ENCODE assay signal across 9 mouse cellular contexts in the genomic region with DNA sequence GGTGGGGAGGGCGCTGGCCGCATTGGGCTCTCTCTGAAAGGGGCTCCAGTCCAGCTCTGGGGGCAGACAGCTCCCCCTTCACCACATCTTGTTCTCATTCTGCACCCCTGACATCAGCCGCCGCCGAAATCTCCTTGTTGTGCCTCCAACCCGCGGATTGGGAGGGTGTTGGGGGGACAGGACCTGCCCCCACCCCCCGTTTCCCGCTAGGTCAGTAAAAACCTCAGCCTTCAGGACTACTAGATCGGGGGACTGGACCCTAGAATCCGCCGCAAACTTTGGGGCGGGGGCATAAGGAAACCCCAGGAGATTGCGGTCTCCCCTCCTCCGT. TPM values are rescaled to one million over a fixed set of nuclear protein-coding genes. Genes with fewer than 3 reads are reported as not detected.
A peak's percentile ranks its signal among the peaks of the same experiment; 100 is the strongest.
DNase-seq lines count a peak whose midpoint lies in the region; ATAC-seq and TF ChIP-seq lines count a peak whose summit lies in the region.
"Had no signal": no experiment of that assay in that cellular context is flagged by ENCODE, and none has a peak within 500 bp of the region (broad histone marks: within the 10 kb centered on the region; RNA-seq: fewer than 3 reads in every experiment).

No protein-coding gene starts in this region.

- H3K27me3 ChIP-seq in spleen, adult 2 months (ENCODE audit: control insufficient read depth, insufficient read depth, low read length), result peaks cover 30% of the 10 kb centered on the region
- no peaks in the 10 kb centered on the region for H3K27me3 ChIP-seq in limb, embryonic 14.5 days (ENCODE audit: control insufficient read depth, insufficient read depth, low read length)

- TF ChIP-seq CTCF in gastrocnemius, adult 2 months (IDR thresholded peaks at IDR 0.05), result no peak
- TF ChIP-seq CTCF in spleen, adult 2 months (IDR thresholded peaks at IDR 0.05; ENCODE audit: extremely low read depth, insufficient read depth, insufficient read length, insufficient replicate concordance), result no peak

- WGBS in spleen, adult 2 months, result 2% methylated on average over 15 of the region's 15 CpGs
- WGBS in limb, embryonic 14.5 days, result 1% methylated on average over 15 of the region's 15 CpGs

- intact Hi-C loops in gastrocnemius, adult 2 months (cut with DNase I), result no loop called here
- intact Hi-C loops in gastrocnemius, postnatal 14 days (cut with DNase I; ENCODE audit: low total_unique reads), result no loop called here

- H3K4me1 ChIP-seq in spleen, adult 2 months (ENCODE audit: control insufficient read depth, insufficient read depth, insufficient read length), result peaks cover 14% of the 10 kb centered on the region
- peaks cover 46% of the 10 kb centered on the region for H3K4me1 ChIP-seq in limb, embryonic 14.5 days (ENCODE audit: control insufficient read depth, insufficient read depth, low read length)

- peak overlapping the region; percentile 64 for H3K4me2 ChIP-seq in limb, embryonic 14.5 days (replicated peaks; ENCODE audit: low read depth, low read length, severe bottlenecking)

- no peaks in the 10 kb centered on the region for H3K9me3 ChIP-seq in limb, embryonic 14.5 days (ENCODE audit: control insufficient read depth, low read length)

- peak overlapping the region; percentile 73 for H3K27ac ChIP-seq in gastrocnemius, adult 2 months
- H3K27ac ChIP-seq in spleen, adult 2 months (ENCODE audit: insufficient read depth, low read length), result no peak overlapping the region
- peak overlapping the region; percentile 96 for H3K27ac ChIP-seq in limb, embryonic 14.5 days (replicated peaks; ENCODE audit: low read depth, low read length)

- TF ChIP-seq POLR2A in spleen, adult 2 months (IDR thresholded peaks at IDR 0.05; ENCODE audit: low read depth, low read length), result no peak
- no peak for TF ChIP-seq POLR2A in limb, embryonic 14.5 days (IDR thresholded peaks at IDR 0.05; ENCODE audit: borderline replicate concordance, extremely low read depth, insufficient read depth, insufficient read length)

- peak; percentile 40 for DNase-seq in gastrocnemius, adult 2 months
- DNase-seq in gastrocnemius, postnatal 14 days, result no peak
- no peak for DNase-seq in spleen, adult 2 months (ENCODE audit: low read depth in 1 of 2, low spot score in 2 of 2)
- DNase-seq in spleen, postnatal 4 days (ENCODE audit: low spot score in 2 of 2), result no peak
- DNase-seq in limb, embryonic 14.5 days (ENCODE audit: low spot score), result peak; percentile 56
- DNase-seq in layer of hippocampus, adult 9-10 months (ENCODE audit: low spot score), result no peak

- H3K36me3 ChIP-seq in spleen, adult 2 months (ENCODE audit: control insufficient read depth, insufficient read depth, low read length), result no peaks in the 10 kb centered on the region
- H3K36me3 ChIP-seq in limb, embryonic 14.5 days (ENCODE audit: control insufficient read depth, insufficient read depth, low read length), result 0 out of 2 replicates have a peak, but pooled peaks cover 3% of the 10 kb centered on the region

- peak overlapping the region; percentile 80 for H3K4me3 ChIP-seq in gastrocnemius, adult 2 months
- peak overlapping the region; percentile 27; the same call in 1 of the 2 replicates for H3K4me3 ChIP-seq in spleen, adult 2 months (ENCODE audit: extremely low read depth, insufficient read depth, insufficient read length)
- peak overlapping the region; percentile 96 for H3K4me3 ChIP-seq in limb, embryonic 14.5 days (replicated peaks; ENCODE audit: low read length)

- peak overlapping the region; percentile 95 for H3K9ac ChIP-seq in limb, embryonic 14.5 days (ENCODE audit: low read depth, low read length, severe bottlenecking)

- no peak for ATAC-seq in limb, embryonic 14.5 days (ENCODE audit: low FRiP score, low read depth)
- no peak for ATAC-seq in megakaryocyte-erythroid progenitor cell, adult 5-6 weeks (replicated peaks; ENCODE audit: low FRiP score, low TSS enrichment, poor library complexity, severe bottlenecking)
- ATAC-seq in megakaryocyte, adult 5-6 weeks (ENCODE audit: poor library complexity, severe bottlenecking), result no peak

RNA-seq across cellular contexts. Expression of gene Cacna1g, which starts 1.4 kb away (rescaled TPM):
- total RNA-seq in gastrocnemius, adult 2 months (2021), result 1 to 10 TPM; 1.2 to 3.0 TPM
- total RNA-seq in gastrocnemius, postnatal 14 days (2021), result 1 to 10 TPM; 4.9 to 6.1 TPM
- 9.8 and 12.0 TPM in 2 replicates for polyA plus RNA-seq in spleen, adult 2 months (2012; rRNA removed)
- polyA plus RNA-seq in limb, embryonic 14.5 days (2012; rRNA removed), result 449 and 693 TPM in 2 replicates
- 49.0 and 59.3 TPM in 2 replicates for polyA plus RNA-seq in limb, embryonic 14.5 days (2014; fragmentation: Nextera tagmentation; extraction: Ambion mirVana)
- 0.35 and 1.9 TPM in 2 replicates for total RNA-seq in megakaryocyte-erythroid progenitor cell, adult 5-6 weeks (2014; fragmentation: Nextera tagmentation)
- 0.04 and 3.8 TPM in 2 replicates for total RNA-seq in megakaryocyte-erythroid progenitor cell, adult 5-6 weeks (2017)
- total RNA-seq in megakaryocyte, adult 5-6 weeks (2015), result 0.96 and 0.98 TPM in 2 replicates
- 0.16 TPM in 1 of 2 replicates, not detected in the other for total RNA-seq in megakaryocyte, adult 5-6 weeks (2017)

RNA-seq across cellular contexts. Expression of gene Spata20, which starts 13.4 kb away (rescaled TPM):
- not detected for total RNA-seq in gastrocnemius, adult 2 months (2021)
- not detected for total RNA-seq in gastrocnemius, postnatal 14 days (2021)
- not detected in 2 replicates for polyA plus RNA-seq in spleen, adult 2 months (2012; rRNA removed)
- polyA plus RNA-seq in limb, embryonic 14.5 days (2012; rRNA removed), result 0.16 and 0.29 TPM in 2 replicates
- 0.14 and 0.33 TPM in 2 replicates for polyA plus RNA-seq in limb, embryonic 14.5 days (2014; fragmentation: Nextera tagmentation; extraction: Ambion mirVana)
- total RNA-seq in megakaryocyte-erythroid progenitor cell, adult 5-6 weeks (2014; fragmentation: Nextera tagmentation), result not detected in 2 replicates
- total RNA-seq in megakaryocyte-erythroid progenitor cell, adult 5-6 weeks (2017), result not detected in 2 replicates
- total RNA-seq in megakaryocyte, adult 5-6 weeks (2015), result not detected in 2 replicates
- total RNA-seq in megakaryocyte, adult 5-6 weeks (2017), result not detected in 2 replicates
- polyA plus RNA-seq: C2C12 had no signal

RNA-seq across cellular contexts. Expression of gene Epn3, which starts 27.2 kb away (rescaled TPM):
- total RNA-seq in gastrocnemius, adult 2 months (2021), result under 1 TPM in 1 of 2 experiments, not detected in 1; 0.05 TPM
- total RNA-seq in gastrocnemius, postnatal 14 days (2021), result under 1 TPM; 0.09 to 0.25 TPM
- 0.23 and 0.39 TPM in 2 replicates for polyA plus RNA-seq in spleen, adult 2 months (2012; rRNA removed)
- polyA plus RNA-seq in limb, embryonic 14.5 days (2012; rRNA removed), result 3.0 and 3.6 TPM in 2 replicates
- polyA plus RNA-seq in limb, embryonic 14.5 days (2014; fragmentation: Nextera tagmentation; extraction: Ambion mirVana), result 3.5 and 4.3 TPM in 2 replicates
- not detected in 2 replicates for total RNA-seq in megakaryocyte-erythroid progenitor cell, adult 5-6 weeks (2014; fragmentation: Nextera tagmentation)
- total RNA-seq in megakaryocyte-erythroid progenitor cell, adult 5-6 weeks (2017), result not detected in 2 replicates
- not detected in 2 replicates for total RNA-seq in megakaryocyte, adult 5-6 weeks (2015)
- not detected in 2 replicates for total RNA-seq in megakaryocyte, adult 5-6 weeks (2017)

RNA-seq across cellular contexts. Expression of gene Mycbpap, which starts 49.0 kb away (rescaled TPM):
- not detected for total RNA-seq in gastrocnemius, adult 2 months (2021)
- under 1 TPM in 1 of 2 experiments, not detected in 1; 0.13 TPM for total RNA-seq in gastrocnemius, postnatal 14 days (2021)
- 0.06 and 0.11 TPM in 2 replicates for polyA plus RNA-seq in spleen, adult 2 months (2012; rRNA removed)
- 2.5 and 2.6 TPM in 2 replicates for polyA plus RNA-seq in limb, embryonic 14.5 days (2012; rRNA removed)
- 1.2 and 1.5 TPM in 2 replicates for polyA plus RNA-seq in limb, embryonic 14.5 days (2014; fragmentation: Nextera tagmentation; extraction: Ambion mirVana)
- not detected in 2 replicates for total RNA-seq in megakaryocyte-erythroid progenitor cell, adult 5-6 weeks (2014; fragmentation: Nextera tagmentation)
- total RNA-seq in megakaryocyte-erythroid progenitor cell, adult 5-6 weeks (2017), result not detected in 2 replicates
- total RNA-seq in megakaryocyte, adult 5-6 weeks (2015), result 0.23 TPM in 1 of 2 replicates, not detected in the other
- total RNA-seq in megakaryocyte, adult 5-6 weeks (2017), result 0.20 TPM in 1 of 2 replicates, not detected in the other
- polyA plus RNA-seq: C2C12 had no signal

Comparison
In these comparisons a context has a peak if more than half of its experiments do, and no peak if none do; other contexts are left out.
1. DNase-seq: peak in gastrocnemius, adult 2 months (single experiment) and limb, embryonic 14.5 days (single experiment); none in gastrocnemius, postnatal 14 days (single experiment), spleen, adult 2 months (0 of 2), spleen, postnatal 4 days (0 of 2) and layer of hippocampus, adult 9-10 months (single experiment).
2. H3K4me3 ChIP-seq: peak in every context shown above with its lines; median percentile 96 in limb, embryonic 14.5 days; 80 in gastrocnemius, adult 2 months; 27 in spleen, adult 2 months.